Mouse (Mus musculus): ENCODE results near the gene Csnk2a2. TPM values are rescaled to one million over a fixed set of nuclear protein-coding genes. Genes with fewer than 3 reads are reported as not detected.

Gene Csnk2a2
- polyA plus RNA-seq, 1 experiment from 2014 or later, result 8.8 TPM

GRCm38 (mm10) chr8:95495444-95495843, 5.6 kb upstream of the Csnk2a2 start:
- Histone ChIP-seq H3K4me3 (ENCODE audit: low read length) (no peak overlapping the region), H3K9ac (ENCODE audit: low read length) (no peak overlapping the region), H3K27me3 (ENCODE audit: control insufficient read depth, insufficient read depth, low read depth, low read length) (no peaks in the 10 kb centered on the region; the same call in 1 of the 2 replicates), H3K27ac (ENCODE audit: low read length) (no peak overlapping the region), H3K4me1 (replicated peaks; ENCODE audit: control insufficient read depth, insufficient read depth, low read length) (peaks cover 3% of the 10 kb centered on the region; the same call in 1 of the 2 replicates), H3K9me3 (ENCODE audit: control insufficient read depth, low read length) (no peaks in the 10 kb centered on the region), H3K4me2 (ENCODE audit: low read depth, low read length) (no peak overlapping the region), H3K36me3 (ENCODE audit: control insufficient read depth, insufficient read depth, low read length) (no peaks in the 10 kb centered on the region)
- 82% methylated on average over 6 of the region's 6 CpGs for WGBS
- ATAC-seq (ENCODE audit: low read depth), result no peak

DNA sequence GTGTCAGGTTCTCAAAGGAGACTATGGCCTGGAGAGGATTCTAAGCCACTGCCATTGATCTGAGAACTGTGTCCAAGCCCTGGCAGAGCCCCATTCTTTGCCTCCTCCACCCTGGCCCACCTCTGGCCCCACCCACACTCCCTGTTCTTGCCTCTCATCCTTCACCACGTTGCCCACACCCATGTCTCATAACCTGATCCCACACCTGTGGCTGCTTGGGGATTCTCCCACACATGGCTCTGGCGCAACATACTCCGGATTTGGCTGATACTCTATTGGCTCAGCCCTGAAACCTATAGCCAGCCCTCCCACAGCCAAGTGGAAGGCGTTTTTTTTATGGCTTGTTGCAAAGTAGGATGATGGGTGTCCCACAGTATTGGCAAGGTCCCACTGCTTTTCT, 2.2 kb upstream of the Csnk2a2 start:
- Histone ChIP-seq H3K9me3 (ENCODE audit: control insufficient read depth, low read length) (no peaks in the 10 kb centered on the region), H3K4me1 (replicated peaks; ENCODE audit: control insufficient read depth, insufficient read depth, low read length) (peaks cover 11% of the 10 kb centered on the region), H3K27me3 (ENCODE audit: control insufficient read depth, insufficient read depth, low read depth, low read length) (no peaks in the 10 kb centered on the region), H3K36me3 (ENCODE audit: control insufficient read depth, insufficient read depth, low read length) (no peaks in the 10 kb centered on the region), H3K4me3 (ENCODE audit: low read length) (no peak overlapping the region), H3K9ac (ENCODE audit: low read length) (no peak overlapping the region), H3K4me2 (ENCODE audit: low read depth, low read length) (no peak overlapping the region), H3K27ac (ENCODE audit: low read length) (no peak overlapping the region)
- ATAC-seq (ENCODE audit: low read depth), result no peak
- WGBS, result 62% methylated on average over 4 of the region's 4 CpGs

DNA sequence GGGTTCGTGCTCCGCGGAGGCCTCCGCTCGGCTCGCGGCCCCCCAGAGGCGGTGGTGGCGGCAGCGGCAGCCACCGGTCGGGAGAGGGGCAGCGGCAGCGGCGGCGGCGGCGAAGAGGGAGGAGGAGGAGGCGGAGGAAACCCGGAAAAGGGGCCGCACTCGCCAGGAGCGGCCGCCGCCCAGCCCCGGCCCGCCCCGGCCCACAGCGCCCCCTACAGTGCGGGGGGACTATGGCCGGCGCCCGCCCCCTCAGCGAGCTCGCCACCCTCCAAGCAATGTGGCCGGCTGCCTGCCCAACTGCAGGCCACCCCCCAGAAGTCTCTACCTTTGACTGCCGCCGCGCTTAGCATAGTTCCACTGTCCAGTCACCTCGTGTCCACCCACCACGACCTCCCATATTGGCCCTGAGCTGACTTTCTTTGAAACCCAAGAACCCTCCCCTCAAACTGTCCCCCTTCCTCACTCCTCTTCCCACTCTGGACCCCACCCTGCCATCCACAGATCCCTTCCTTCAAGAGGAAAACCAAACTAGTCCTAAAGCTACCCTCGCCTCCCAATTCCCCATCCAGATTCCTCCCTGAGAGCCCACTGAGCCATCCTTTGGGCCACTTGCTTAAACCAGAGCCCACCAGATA, 1.0 kb downstream of the Csnk2a2 start:
- 1% methylated on average over 17 of the region's 42 CpGs for WGBS
- H3K27ac ChIP-seq (ENCODE audit: low read length), result no peak overlapping the region; the same call in 1 of the 2 replicates

DNA sequence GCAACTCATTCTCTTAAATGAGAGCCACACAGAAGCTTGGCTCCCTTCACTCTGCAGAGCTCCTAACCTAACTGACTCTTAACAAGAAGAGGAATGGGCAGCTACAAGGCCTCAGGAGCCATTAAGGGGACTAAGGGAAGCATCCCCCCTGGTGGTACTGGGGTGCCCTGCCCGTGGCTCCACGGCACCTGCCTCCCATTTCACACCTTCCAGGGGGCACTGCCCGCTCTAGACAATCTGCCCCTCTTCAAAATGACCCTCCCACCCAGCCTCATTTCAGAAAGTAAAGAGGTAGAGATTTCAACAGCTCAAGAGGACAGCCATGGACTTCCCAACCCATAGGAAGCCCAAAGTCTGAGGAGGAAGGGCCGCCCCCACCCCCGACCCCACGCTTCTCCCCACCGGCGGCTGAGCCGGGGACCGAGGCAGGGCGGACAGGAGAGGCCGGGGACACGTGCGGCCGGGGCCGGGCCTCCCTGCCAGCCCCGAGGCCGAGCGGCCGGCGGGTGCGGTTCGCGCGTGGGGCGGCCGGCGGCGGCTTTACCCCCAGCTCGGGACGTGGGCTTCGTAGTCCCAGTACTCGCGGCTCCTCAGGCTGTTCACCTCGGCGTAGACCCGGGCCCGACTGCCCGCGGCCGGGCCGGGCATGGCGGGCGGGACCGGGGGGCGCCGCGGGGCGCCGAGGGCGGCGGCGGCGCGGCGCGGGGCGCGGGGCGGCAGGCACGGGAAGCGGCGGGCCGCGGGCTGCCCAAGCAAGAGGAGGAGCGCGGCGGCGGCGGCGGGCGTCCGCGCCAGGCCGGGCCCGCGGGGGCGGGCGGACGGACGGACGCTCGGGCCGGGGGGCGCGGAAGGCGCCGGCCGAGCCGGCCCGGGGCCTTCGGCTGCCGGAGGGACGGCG, 1.8 kb downstream of the Csnk2a2 start:
- WGBS, result 0% methylated on average over 26 of the region's 95 CpGs
- peak; percentile 72 for ATAC-seq (ENCODE audit: low read depth)
- H3K36me3 ChIP-seq (ENCODE audit: control insufficient read depth, insufficient read depth, low read length), result peaks cover 11% of the 10 kb centered on the region
- H3K4me2 ChIP-seq (ENCODE audit: low read depth, low read length), result peak overlapping the region; percentile 94
- peak overlapping the region; percentile 16 for H3K27ac ChIP-seq (ENCODE audit: low read length)
- peaks cover 9% of the 10 kb centered on the region for H3K4me1 ChIP-seq (replicated peaks; ENCODE audit: control insufficient read depth, insufficient read depth, low read length)
- no peaks in the 10 kb centered on the region for H3K9me3 ChIP-seq (ENCODE audit: control insufficient read depth, low read length)
- H3K9ac ChIP-seq (ENCODE audit: low read length), result peak overlapping the region; percentile 92
- H3K4me3 ChIP-seq (ENCODE audit: low read length), result peak overlapping the region; percentile 91
- no peaks in the 10 kb centered on the region for H3K27me3 ChIP-seq (ENCODE audit: control insufficient read depth, insufficient read depth, low read depth, low read length)

More for the DNA sequence above, 1.0 kb downstream of the Csnk2a2 start:
- Histone ChIP-seq H3K9me3 (ENCODE audit: control insufficient read depth, low read length) (no peaks in the 10 kb centered on the region), H3K36me3 (ENCODE audit: control insufficient read depth, insufficient read depth, low read length) (peaks cover 9% of the 10 kb centered on the region), H3K4me1 (replicated peaks; ENCODE audit: control insufficient read depth, insufficient read depth, low read length) (peaks cover 9% of the 10 kb centered on the region), H3K27me3 (ENCODE audit: control insufficient read depth, insufficient read depth, low read depth, low read length) (no peaks in the 10 kb centered on the region), H3K4me2 (ENCODE audit: low read depth, low read length) (peak overlapping the region; percentile 71), H3K4me3 (ENCODE audit: low read length) (peak overlapping the region; percentile 91), H3K9ac (ENCODE audit: low read length) (peak overlapping the region; percentile 92)
- ATAC-seq (ENCODE audit: low read depth), result peak; percentile 94

DNA sequence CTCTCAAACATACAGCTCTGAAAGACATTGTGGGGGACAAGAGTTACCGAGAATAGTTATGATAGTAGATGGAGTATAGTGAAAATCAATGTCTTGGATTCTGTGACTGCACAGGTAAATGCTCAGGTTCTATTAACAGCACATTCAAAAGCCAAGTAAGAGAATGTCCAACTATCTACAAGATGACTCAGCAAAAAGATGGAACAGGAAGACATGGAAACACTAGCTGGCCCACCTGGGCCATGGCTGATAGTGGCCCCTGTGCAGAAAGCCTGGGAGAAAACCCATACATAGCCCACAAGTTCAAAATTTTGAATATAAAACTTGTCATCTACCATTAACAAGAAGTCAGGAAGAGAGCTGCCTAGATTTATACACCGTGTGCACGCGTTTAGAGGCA, 19.8 kb downstream of the Csnk2a2 start:
- Histone ChIP-seq H3K36me3 (ENCODE audit: control insufficient read depth, insufficient read depth, low read length) (peaks cover 31% of the 10 kb centered on the region), H3K9ac (ENCODE audit: low read length) (no peak overlapping the region), H3K4me2 (ENCODE audit: low read depth, low read length) (no peak overlapping the region), H3K27me3 (ENCODE audit: control insufficient read depth, insufficient read depth, low read depth, low read length) (no peaks in the 10 kb centered on the region), H3K4me3 (ENCODE audit: low read length) (no peak overlapping the region), H3K9me3 (ENCODE audit: control insufficient read depth, low read length) (no peaks in the 10 kb centered on the region), H3K4me1 (replicated peaks; ENCODE audit: control insufficient read depth, insufficient read depth, low read length) (no peaks in the 10 kb centered on the region), H3K27ac (ENCODE audit: low read length) (no peak overlapping the region)
- ATAC-seq (ENCODE audit: low read depth), result no peak
- WGBS, result 96% methylated on average over 4 of the region's 4 CpGs

- Histone ChIP-seq H3K9me3 (ENCODE audit: control insufficient read depth, low read length) (no peaks in the 10 kb centered on the region), H3K4me1 (replicated peaks; ENCODE audit: control insufficient read depth, insufficient read depth, low read length) (no peaks in the 10 kb centered on the region), H3K27me3 (ENCODE audit: control insufficient read depth, insufficient read depth, low read depth, low read length) (no peaks in the 10 kb centered on the region), H3K27ac (ENCODE audit: low read length) (no peak overlapping the region), H3K9ac (ENCODE audit: low read length) (no peak overlapping the region), H3K4me3 (ENCODE audit: low read length) (no peak overlapping the region), H3K36me3 (ENCODE audit: control insufficient read depth, insufficient read depth, low read length) (peaks cover 25% of the 10 kb centered on the region), H3K4me2 (ENCODE audit: low read depth, low read length) (no peak overlapping the region)
- ATAC-seq (ENCODE audit: low read depth), result no peak
- 87% methylated on average over 3 of the region's 3 CpGs for WGBS
Measured at GRCm38 (mm10) chr8:95468995-95469394, 20.8 kb downstream of the Csnk2a2 start.

DNA sequence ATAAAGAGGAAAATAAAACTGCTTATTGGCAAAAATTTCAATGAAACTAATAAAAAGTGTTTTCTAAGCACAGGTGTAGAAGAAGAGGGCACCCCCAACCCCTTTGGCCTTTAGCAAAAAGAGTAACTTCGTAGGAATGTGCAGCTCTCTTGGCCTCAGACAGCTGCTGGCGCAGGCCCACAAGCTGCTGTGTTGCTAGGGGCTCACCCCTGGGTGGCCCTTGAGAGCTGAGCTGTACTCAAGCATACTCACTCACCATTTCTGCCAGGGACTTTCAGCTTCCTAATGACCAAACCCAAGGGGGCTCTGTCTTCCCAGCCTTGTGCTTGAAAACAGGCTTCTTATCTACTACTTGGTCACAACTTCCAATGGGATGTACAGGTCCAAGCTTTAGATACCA, 23.3 kb downstream of the Csnk2a2 start:
- ATAC-seq (ENCODE audit: low read depth), result no peak
- Histone ChIP-seq H3K9me3 (ENCODE audit: control insufficient read depth, low read length) (no peaks in the 10 kb centered on the region), H3K4me1 (replicated peaks; ENCODE audit: control insufficient read depth, insufficient read depth, low read length) (no peaks in the 10 kb centered on the region), H3K27me3 (ENCODE audit: control insufficient read depth, insufficient read depth, low read depth, low read length) (no peaks in the 10 kb centered on the region), H3K9ac (ENCODE audit: low read length) (no peak overlapping the region), H3K4me3 (ENCODE audit: low read length) (no peak overlapping the region), H3K36me3 (ENCODE audit: control insufficient read depth, insufficient read depth, low read length) (peaks cover 8% of the 10 kb centered on the region; the same call in 1 of the 2 replicates), H3K4me2 (ENCODE audit: low read depth, low read length) (no peak overlapping the region), H3K27ac (ENCODE audit: low read length) (no peak overlapping the region)
- 70% methylated on average over 2 of the region's 2 CpGs for WGBS

DNA sequence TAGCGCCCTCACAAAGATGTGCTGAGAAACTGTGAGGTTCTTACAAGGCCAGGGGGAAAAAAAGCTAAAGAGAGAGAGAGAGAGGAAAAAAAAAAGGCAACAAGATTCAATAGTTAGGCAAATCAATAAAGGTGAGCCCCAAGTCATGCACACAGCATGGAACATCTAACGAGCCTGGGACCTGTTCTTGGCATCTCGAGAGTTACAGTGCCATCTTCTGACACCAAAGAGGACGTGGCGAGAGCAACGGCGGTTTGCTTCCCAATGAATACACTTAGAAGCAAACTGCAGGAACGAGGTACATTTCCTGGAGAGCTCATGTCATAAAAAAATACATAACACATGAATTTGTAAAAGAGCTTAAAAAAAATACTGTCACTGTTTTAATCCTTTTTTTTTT, 37.3 kb downstream of the Csnk2a2 start:
- no peak overlapping the region for H3K4me2 ChIP-seq (ENCODE audit: low read depth, low read length)
- no peak overlapping the region for H3K4me3 ChIP-seq (ENCODE audit: low read length)
- H3K27me3 ChIP-seq (ENCODE audit: control insufficient read depth, insufficient read depth, low read depth, low read length), result no peaks in the 10 kb centered on the region
- H3K4me1 ChIP-seq (replicated peaks; ENCODE audit: control insufficient read depth, insufficient read depth, low read length), result no peaks in the 10 kb centered on the region
- H3K36me3 ChIP-seq (ENCODE audit: control insufficient read depth, insufficient read depth, low read length), result peaks cover 64% of the 10 kb centered on the region
- no peak overlapping the region for H3K9ac ChIP-seq (ENCODE audit: low read length)
- H3K27ac ChIP-seq (ENCODE audit: low read length), result no peak overlapping the region
- WGBS, result 60% methylated on average over 8 of the region's 8 CpGs
- no peaks in the 10 kb centered on the region for H3K9me3 ChIP-seq (ENCODE audit: control insufficient read depth, low read length)
- no peak for ATAC-seq (ENCODE audit: low read depth)

GRCm38 (mm10) chr8:95450271-95450670, 39.6 kb downstream of the Csnk2a2 start:
- no peaks in the 10 kb centered on the region for H3K9me3 ChIP-seq (ENCODE audit: control insufficient read depth, low read length)
- no peak overlapping the region for H3K4me3 ChIP-seq (ENCODE audit: low read length)
- H3K9ac ChIP-seq (ENCODE audit: low read length), result no peak overlapping the region
- peaks cover 48% of the 10 kb centered on the region for H3K36me3 ChIP-seq (ENCODE audit: control insufficient read depth, insufficient read depth, low read length)
- H3K27me3 ChIP-seq (ENCODE audit: control insufficient read depth, insufficient read depth, low read depth, low read length), result no peaks in the 10 kb centered on the region
- ATAC-seq (ENCODE audit: low read depth), result no peak
- no peak overlapping the region for H3K4me2 ChIP-seq (ENCODE audit: low read depth, low read length)
- no peak overlapping the region for H3K27ac ChIP-seq (ENCODE audit: low read length)
- no peaks in the 10 kb centered on the region for H3K4me1 ChIP-seq (replicated peaks; ENCODE audit: control insufficient read depth, insufficient read depth, low read length)
- 95% methylated on average over 5 of the region's 5 CpGs for WGBS
